Mouse (Mus musculus): ENCODE data around the gene Gpsm1.
"Not testable (repeated sequence)": the region's sequence is repeated elsewhere in the genome, so short reads cannot be mapped to it uniquely, and the experiment has no call there.

Gpsm1 gene

DNA sequence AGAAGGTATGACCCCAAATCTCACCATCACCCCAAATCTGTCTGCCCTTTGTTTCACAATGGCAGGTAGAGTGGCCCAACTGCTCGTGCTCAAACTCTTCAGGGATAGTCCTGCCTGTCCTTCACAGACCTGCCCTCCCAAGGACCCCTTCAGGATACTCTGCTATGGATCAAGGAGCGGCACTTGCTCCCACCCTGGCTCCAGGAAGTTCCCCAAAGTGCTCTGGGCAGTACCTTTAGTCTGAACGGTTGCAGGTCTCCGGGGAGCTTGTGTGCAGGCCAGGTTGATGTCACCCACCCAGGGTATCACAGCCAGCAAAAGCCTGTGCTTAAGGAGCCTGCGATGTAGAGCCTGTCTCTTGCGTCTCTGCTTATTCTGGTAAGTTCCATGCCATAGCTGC lies 52.6 kb downstream of the Gpsm1 start:
- in situ Hi-C loops (cut with MseI, MboI) = no loop called here

GRCm38 (mm10) chr2:26368572-26368971 lies 53.3 kb downstream of the Gpsm1 start:
- in situ Hi-C loops (cut with MseI, MboI) = no loop called here

DNA sequence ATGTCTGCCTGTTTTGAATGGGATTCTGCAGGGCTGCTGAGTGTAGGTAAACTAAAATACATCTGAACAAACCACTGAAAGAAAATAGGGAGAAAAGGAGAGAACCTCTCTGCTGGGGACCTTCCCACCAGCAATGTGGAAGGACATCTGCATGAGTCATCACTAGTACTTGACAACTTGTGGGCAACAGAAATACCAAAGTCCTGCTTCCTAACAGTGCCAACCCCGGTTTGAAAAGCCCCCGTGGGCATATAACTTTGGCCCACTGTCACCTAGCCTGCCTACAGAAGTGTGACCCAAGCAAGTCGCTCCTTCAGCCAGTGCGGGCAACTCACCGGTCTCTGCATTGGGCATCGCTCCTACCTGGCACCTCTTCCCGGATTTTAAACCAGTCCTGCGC lies 57.1 kb downstream of the Gpsm1 start:
- in situ Hi-C loops (cut with MseI, MboI) = no loop called here

- in situ Hi-C loops (cut with MseI, MboI) = no loop called here
Measured at GRCm38 (mm10) chr2:26380131-26380771, 64.9 kb downstream of the Gpsm1 start, which contains the start of gene Snapc4. TSS of gene Snapc4 (minus strand) at chr2:26380653.

GRCm38 (mm10) chr2:26380871-26381270 lies 65.6 kb downstream of the Gpsm1 start:
- in situ Hi-C loops (cut with MseI, MboI) = not testable (repeated sequence)

GRCm38 (mm10) chr2:26387713-26388112 lies 72.4 kb downstream of the Gpsm1 start:
- in situ Hi-C loops (cut with MseI, MboI) = no loop called here

DNA sequence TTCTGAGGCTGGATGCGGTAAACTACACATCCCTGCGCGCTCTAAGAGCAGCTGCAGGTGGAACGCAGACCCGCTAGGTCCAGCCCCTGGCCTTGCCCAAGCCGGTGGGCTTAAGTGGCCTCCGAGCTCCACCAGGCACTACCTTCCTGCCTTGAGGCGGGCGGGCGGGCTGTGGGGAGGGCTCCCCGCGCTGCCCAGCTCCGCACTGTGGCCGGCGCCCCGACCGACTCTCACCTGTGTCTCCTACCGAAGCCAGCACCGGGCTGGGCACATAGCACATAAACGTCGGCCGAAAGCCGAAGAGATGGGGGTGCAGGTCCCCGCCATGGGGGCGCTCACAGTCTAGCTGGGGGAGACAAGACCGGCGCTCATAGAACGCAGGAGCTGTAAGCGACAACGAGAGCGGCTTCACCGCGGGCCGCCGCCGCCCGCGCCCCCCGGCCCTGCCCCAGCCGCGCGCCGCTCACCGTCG lies 73.4 kb downstream of the Gpsm1 start:
- in situ Hi-C loops (cut with MseI, MboI) = no loop called here

DNA sequence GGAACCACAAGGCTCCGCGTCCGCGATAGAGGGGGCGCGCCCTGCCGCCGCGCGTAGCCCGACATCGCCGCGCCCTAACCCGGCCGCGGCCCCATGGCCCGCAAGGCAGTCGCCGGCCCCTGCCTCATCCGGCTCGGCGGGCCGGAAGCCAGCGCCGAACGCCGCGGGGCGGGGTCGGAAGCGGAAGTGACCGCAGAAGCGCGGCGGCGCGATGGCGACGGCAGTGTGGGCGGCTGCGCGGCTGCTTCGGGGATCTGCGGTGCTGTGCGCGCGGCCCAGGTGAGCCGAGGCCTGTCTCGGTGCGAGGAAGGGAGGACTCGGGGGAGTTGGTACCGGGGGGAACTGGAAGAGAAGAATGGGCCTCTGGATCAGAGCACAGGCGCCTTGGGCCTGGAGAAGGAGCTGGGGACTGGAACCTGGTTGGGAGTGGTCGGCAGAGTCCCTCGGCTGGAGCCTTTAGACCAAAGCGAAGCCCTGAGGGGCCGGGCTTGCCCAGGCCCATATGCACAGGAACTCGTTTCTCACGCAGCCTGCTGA lies 73.9 kb downstream of the Gpsm1 start, which contains the start of the genes Entr1 and Pmpca:
Gene Entr1 (minus strand): TSS at position 163 of the 537 bp plus-strand sequence.
Gene Pmpca (plus strand): TSS at position 186 of the 537 bp plus-strand sequence.
- in situ Hi-C loops (cut with MseI, MboI) = no loop called here

DNA sequence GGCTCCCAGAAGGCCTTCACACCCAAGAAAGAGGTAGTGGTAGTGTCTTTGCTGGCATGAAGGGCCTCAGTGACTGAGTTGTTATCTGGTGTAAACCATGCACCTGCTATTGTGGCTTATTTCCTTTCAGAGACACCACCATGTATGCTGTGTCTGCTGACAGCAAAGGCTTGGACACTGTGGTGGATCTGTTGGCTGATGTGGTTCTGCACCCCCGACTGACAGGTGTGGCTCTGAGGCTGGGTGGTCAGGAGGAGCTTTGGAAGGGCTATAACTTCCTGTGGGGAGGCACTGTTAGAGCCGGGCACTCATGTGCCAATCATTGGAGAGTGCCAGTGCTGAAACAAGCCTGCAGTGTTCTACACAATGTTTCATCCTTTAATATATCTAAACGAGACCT lies 75.6 kb downstream of the Gpsm1 start:
- in situ Hi-C loops (cut with MseI, MboI) = no loop called here

GRCm38 (mm10) chr2:26391617-26392016 lies 76.3 kb downstream of the Gpsm1 start:
- in situ Hi-C loops (cut with MseI, MboI) = no loop called here
